Mouse (Mus musculus) CH12.LX (cell line): ENCODE measurements at regions not wholly inside any gene's neighbourhood (a gene's known extent, or its start where the extent isn't known, plus 50 kb on each side); places are given as distances from the start of the nearest gene placed in this dataset.

Source experiments
- DNase-seq: peaks from one replicate; pipeline ENCODE4 v3.0.0-alpha.2; 2013; ENCODE audit errors: extremely low read depth
- H3K27ac ChIP-seq: 2 replicates; pipeline ENCODE4 v1.5.1; 2012; ENCODE audit warnings: low read depth, mild to moderate bottlenecking, control low read depth, moderate library complexity; ENCODE audit not compliant: insufficient read depth
- H3K27me3 ChIP-seq: replicated peaks from 2 replicates; pipeline ENCODE3; 2012; ENCODE audit warnings: inconsistent platforms
- H3K36me3 ChIP-seq, 2 experiments: replicated peaks in 1 of 2; 2 replicates each; pipeline versions ENCODE3 to v1.6.1; 2012; ENCODE audit warnings: inconsistent platforms in 1 of 2, low read length in 1 of 2, mild to moderate bottlenecking in 1 of 2, mixed read lengths in 1 of 2, moderate library complexity in 1 of 2; ENCODE audit not compliant: control insufficient read depth in 1 of 2, insufficient read depth in 1 of 2
- H3K4me1 ChIP-seq, 2 experiments: 2 replicates each; pipeline ENCODE4 v1.6.1; 2012; ENCODE audit warnings: inconsistent platforms in 1 of 2, moderate library complexity in 1 of 2; ENCODE audit not compliant: insufficient read depth in 2 of 2, control insufficient read depth in 1 of 2
- H3K4me2 ChIP-seq: 2 replicates; pipeline ENCODE4 v1.6.1; 2012; ENCODE audit warnings: low read depth, mild to moderate bottlenecking, control low read depth; ENCODE audit not compliant: poor library complexity, insufficient read depth, severe bottlenecking
- H3K4me3 ChIP-seq, 3 experiments: fragments of 150-350 bp in 1 of 3; sonication (generic) in 1 of 3; replicated peaks in 1 of 3; 2 replicates each; pipeline versions ENCODE3 to v1.5.1; 2011 to 2012; ENCODE audit warnings: low read depth in 2 of 3, low read length in 2 of 3, mild to moderate bottlenecking in 2 of 3, moderate library complexity in 2 of 3, control low read depth in 1 of 3, improper control_type of control experiment in 1 of 3, inconsistent platforms in 1 of 3, mixed read lengths in 1 of 3; ENCODE audit not compliant: poor library complexity in 1 of 3
- H3K79me2 ChIP-seq: replicated peaks from 2 replicates; pipeline ENCODE4 v1.6.1; 2012; ENCODE audit warnings: mild to moderate bottlenecking, moderate library complexity; ENCODE audit not compliant: control insufficient read depth, poor library complexity, insufficient read depth, severe bottlenecking; ENCODE audit errors: extremely low read depth
- H3K9ac ChIP-seq: 2 replicates; pipeline ENCODE4 v1.6.1; 2012; ENCODE audit warnings: low read depth, mild to moderate bottlenecking, control low read depth, moderate library complexity; ENCODE audit not compliant: insufficient read depth
- H3K9me3 ChIP-seq: replicated peaks from 2 replicates; pipeline ENCODE3; 2012; ENCODE audit warnings: low read length, inconsistent platforms, mixed read lengths
- BHLHE40 ChIP-seq: IDR thresholded peaks from 2 replicates; pipeline ENCODE4 v1.6.1; 2011; ENCODE audit warnings: mild to moderate bottlenecking, low read depth, low read length, improper control_type of control experiment
- E2F4 ChIP-seq: IDR thresholded peaks from 2 replicates; pipeline ENCODE4 v1.6.1; 2011; ENCODE audit warnings: low read depth, low read length, improper control_type of control experiment; ENCODE audit not compliant: insufficient replicate concordance
- EP300 ChIP-seq: IDR thresholded peaks from 2 replicates; pipeline ENCODE4 v1.6.1; 2011; ENCODE audit warnings: low read length, improper control_type of control experiment
- HCFC1 ChIP-seq: IDR thresholded peaks from 2 replicates; pipeline ENCODE4 v1.6.1; 2012; ENCODE audit warnings: low read depth, mild to moderate bottlenecking, inconsistent platforms, low read length, improper control_type of control experiment
- IRF4 ChIP-seq: IDR thresholded peaks from 2 replicates; pipeline ENCODE4 v1.6.1; 2014; ENCODE audit warnings: low read depth, mild to moderate bottlenecking, inconsistent platforms, low read length, improper control_type of control experiment
- KAT2A ChIP-seq: IDR thresholded peaks from 2 replicates; pipeline ENCODE4 v1.6.1; 2012; ENCODE audit warnings: low read length, improper control_type of control experiment, inconsistent platforms; ENCODE audit not compliant: insufficient replicate concordance
- MAFK ChIP-seq: IDR thresholded peaks from 2 replicates; pipeline ENCODE4 v1.6.1; 2011; ENCODE audit warnings: low read length, improper control_type of control experiment; ENCODE audit not compliant: insufficient replicate concordance
- MAX ChIP-seq: IDR thresholded peaks from 2 replicates; pipeline ENCODE4 v1.6.1; 2011; ENCODE audit warnings: low read length, improper control_type of control experiment
- MAZ ChIP-seq: IDR thresholded peaks from 2 replicates; pipeline ENCODE4 v1.6.1; 2012; ENCODE audit warnings: low read depth, mild to moderate bottlenecking, inconsistent platforms, low read length, improper control_type of control experiment, moderate library complexity
- MEF2A ChIP-seq: IDR thresholded peaks from 2 replicates; pipeline ENCODE4 v1.6.1; 2014; ENCODE audit warnings: low read depth, mild to moderate bottlenecking, inconsistent platforms, low read length, improper control_type of control experiment, borderline replicate concordance
- NELFE ChIP-seq: IDR thresholded peaks from 2 replicates; pipeline ENCODE4 v1.6.1; 2011; ENCODE audit warnings: low read depth, low read length, improper control_type of control experiment
- PAX5 ChIP-seq: IDR thresholded peaks from 2 replicates; pipeline ENCODE4 v1.6.1; 2012; ENCODE audit warnings: low read length, inconsistent platforms, mixed read lengths
- POLR2A ChIP-seq: IDR thresholded peaks from 2 replicates; pipeline ENCODE4 v1.6.1; 2011; ENCODE audit warnings: low read depth, mild to moderate bottlenecking, improper control_type of control experiment, low read length
- RAD21 ChIP-seq: IDR thresholded peaks from 2 replicates; pipeline ENCODE4 v1.6.1; 2011; ENCODE audit warnings: low read depth, mild to moderate bottlenecking, low read length, improper control_type of control experiment, moderate library complexity
- RCOR1 ChIP-seq: conservative IDR thresholded peaks from 2 replicates; pipeline ENCODE4 v1.6.1; 2012; ENCODE audit warnings: low read depth, mild to moderate bottlenecking, inconsistent platforms, low read length, improper control_type of control experiment
- SIN3A ChIP-seq: IDR thresholded peaks from 2 replicates; pipeline ENCODE4 v1.6.1; 2012; ENCODE audit warnings: low read length, improper control_type of control experiment, inconsistent platforms
- SMC3 ChIP-seq: IDR thresholded peaks from 2 replicates; pipeline ENCODE4 v1.6.1; 2011; ENCODE audit warnings: low read depth, low read length, improper control_type of control experiment
- TBP ChIP-seq: conservative IDR thresholded peaks from 2 replicates; pipeline ENCODE4 v1.6.1; 2011; ENCODE audit warnings: low read depth, low read length, improper control_type of control experiment
- TCF12 ChIP-seq: IDR thresholded peaks from 2 replicates; pipeline ENCODE4 v1.6.1; 2014; ENCODE audit warnings: low read depth, mild to moderate bottlenecking, inconsistent platforms, low read length, improper control_type of control experiment
- USF1 ChIP-seq: IDR thresholded peaks from 2 replicates; pipeline ENCODE4 v1.6.1; 2014; ENCODE audit warnings: low read depth, mild to moderate bottlenecking, inconsistent platforms, low read length, improper control_type of control experiment
- ZC3H11A ChIP-seq: IDR thresholded peaks from 2 replicates; pipeline ENCODE4 v1.6.1; 2012; ENCODE audit warnings: low read depth, mild to moderate bottlenecking, inconsistent platforms, low read length, improper control_type of control experiment
- ZMIZ1 ChIP-seq: IDR thresholded peaks from 2 replicates; pipeline ENCODE4 v1.6.1; 2012; ENCODE audit warnings: low read depth, mild to moderate bottlenecking, inconsistent platforms, low read length, improper control_type of control experiment
- ZNF384 ChIP-seq: IDR thresholded peaks from 2 replicates; pipeline ENCODE4 v1.6.1; 2012; ENCODE audit warnings: low read depth, low read length, improper control_type of control experiment, inconsistent platforms
- dilution Hi-C: fragments of 300-500 bp; cut with MboI; formaldehyde crosslinking; loops from 2 replicates; pipeline ENCODE4 v1.14.3; 2020; ENCODE audit warnings: low sequenced_read_pairs; ENCODE audit not compliant: extremely low pct_unique_long_range_greater_than_20kb, extremely low pct_ligation_motif_present
- in situ Hi-C: fragments of 300-500 bp; cut with MboI; formaldehyde crosslinking; loops from 3 replicates; pipeline ENCODE4 v1.14.3; 2019; ENCODE audit warnings: low sequenced_read_pairs, low pct_ligation_motif_present, low pct_unique_long_range_greater_than_20kb, mixed read lengths

DNA sequence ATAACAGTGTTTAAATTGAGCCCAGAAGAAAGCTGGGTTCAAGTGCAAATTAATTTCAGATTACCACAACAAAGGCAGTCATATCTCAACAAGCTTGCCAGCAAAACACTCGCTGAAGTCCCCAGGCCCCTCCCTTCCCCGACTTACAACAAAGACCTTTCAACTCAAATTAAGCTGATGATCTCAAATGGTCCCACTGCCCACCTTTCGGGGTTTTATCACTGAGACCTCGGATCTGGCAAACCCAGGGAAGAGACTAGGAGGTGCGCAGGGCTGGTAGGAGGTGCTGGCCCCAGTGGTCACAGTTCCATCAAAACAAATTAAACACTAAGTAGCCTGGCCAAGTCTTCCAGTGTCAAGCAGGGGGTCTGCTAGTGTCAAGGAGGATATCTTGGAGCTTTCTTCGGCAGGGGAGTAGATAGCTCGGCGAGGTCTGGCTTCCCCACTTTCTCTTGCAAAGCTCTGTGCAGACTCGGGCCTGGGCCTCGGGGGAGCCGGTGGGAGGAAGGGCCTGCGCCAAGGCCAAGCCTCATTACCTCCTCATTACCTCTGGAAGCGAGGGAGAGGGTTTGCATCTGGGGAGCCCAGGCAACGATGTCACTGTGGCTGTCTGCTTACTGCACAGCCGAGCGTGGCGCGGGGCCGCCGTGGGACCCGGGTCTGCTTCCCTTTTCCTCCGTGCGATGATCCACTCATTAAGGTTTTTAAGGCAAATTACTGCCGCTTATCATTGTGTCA, 262.9 kb upstream of the Irx2 start:
- no peak overlapping the region for H3K9ac ChIP-seq
- DNase-seq = no peak
- no peaks in the 10 kb centered on the region for H3K27me3 ChIP-seq
- dilution Hi-C loops (no loop called here), in situ Hi-C loops (no loop called here)
- TF ChIP-seq MEF2A (no peak), SIN3A (no peak), MAZ (no peak), PAX5 (no peak), SMC3 (no peak), TBP (no peak)
- no peak overlapping the region for H3K4me3 ChIP-seq
- H3K79me2 ChIP-seq = no peaks in the 10 kb centered on the region
- no peak overlapping the region for H3K27ac ChIP-seq
- H3K4me1 ChIP-seq = no peaks in the 10 kb centered on the region
- peaks cover 91% of the 10 kb centered on the region for H3K9me3 ChIP-seq
- no peak overlapping the region for H3K4me2 ChIP-seq
- H3K36me3 ChIP-seq = no peaks in the 10 kb centered on the region

- no peaks in the 10 kb centered on the region for H3K79me2 ChIP-seq
- H3K4me2 ChIP-seq = no peak overlapping the region
- peaks cover 91% of the 10 kb centered on the region for H3K9me3 ChIP-seq
- no peaks in the 10 kb centered on the region for H3K36me3 ChIP-seq
- no peak overlapping the region for H3K27ac ChIP-seq
- DNase-seq = no peak
- H3K4me1 ChIP-seq = no peaks in the 10 kb centered on the region
- no peak overlapping the region for H3K4me3 ChIP-seq
- TF ChIP-seq NELFE = no peak
- no peak for TF ChIP-seq TCF12
- TF ChIP-seq ZNF384 = no peak
- no peak for TF ChIP-seq ZMIZ1
- TF ChIP-seq KAT2A = no peak
- TF ChIP-seq ZC3H11A = no peak
- no peak for TF ChIP-seq RCOR1
- TF ChIP-seq RAD21 = no peak
- TF ChIP-seq SIN3A = no peak
- no peak for TF ChIP-seq POLR2A
- no peak for TF ChIP-seq HCFC1
- TF ChIP-seq USF1 = no peak
- no peak for TF ChIP-seq MAFK
- no peak for TF ChIP-seq E2F4
- TF ChIP-seq MAX = no peak
- no peak for TF ChIP-seq MAZ
- TF ChIP-seq EP300 = no peak
- no peak for TF ChIP-seq BHLHE40
- no peak for TF ChIP-seq TBP
- TF ChIP-seq IRF4 = no peak
- dilution Hi-C loops (no loop called here), in situ Hi-C loops (no loop called here)
- H3K27me3 ChIP-seq = no peaks in the 10 kb centered on the region
- no peak overlapping the region for H3K9ac ChIP-seq
Observed at GRCm38 (mm10) chr13:72366281-72366680, 262.3 kb upstream of the Irx2 start.
